Mouse (Mus musculus) adrenal gland, postnatal 14 days (tissue): ENCODE results near the gene Hells. TPM values are rescaled to one million over a fixed set of nuclear protein-coding genes. Genes with fewer than 3 reads are reported as not detected.

ENCODE experiments used
- DNase-seq: peaks from one replicate; pipeline ENCODE4 v3.0.0; 2021; ENCODE audit warnings: mixed read lengths
- long read RNA-seq, 2 experiments: library from polyadenylated mRNA; stranded (forward); transcript quantifications; one replicate each; pipeline ENCODE4 v2.0.0; 2021
- total RNA-seq: library from RNA; stranded (reverse); gene quantifications from 2 replicates; pipeline ENCODE4 v1.2.3, GENCODE M21; 2021

Hells gene
- 11.0 and 17.4 TPM in 2 replicates for total RNA-seq
- long read RNA-seq, experiment 1, full-length matches to known transcripts = 7 of 8 reads
- long read RNA-seq, experiment 1, partial matches to known transcripts = 0 of 8 reads
- long read RNA-seq, experiment 1, other reads (novel, unspliced or antisense) = 1 of 8 reads
- long read RNA-seq, experiment 2, full-length matches to known transcripts = 2 of 3 reads
- long read RNA-seq, experiment 2, partial matches to known transcripts = 1 of 3 reads
- long read RNA-seq, experiment 2, other reads (novel, unspliced or antisense) = 0 of 3 reads

DNA sequence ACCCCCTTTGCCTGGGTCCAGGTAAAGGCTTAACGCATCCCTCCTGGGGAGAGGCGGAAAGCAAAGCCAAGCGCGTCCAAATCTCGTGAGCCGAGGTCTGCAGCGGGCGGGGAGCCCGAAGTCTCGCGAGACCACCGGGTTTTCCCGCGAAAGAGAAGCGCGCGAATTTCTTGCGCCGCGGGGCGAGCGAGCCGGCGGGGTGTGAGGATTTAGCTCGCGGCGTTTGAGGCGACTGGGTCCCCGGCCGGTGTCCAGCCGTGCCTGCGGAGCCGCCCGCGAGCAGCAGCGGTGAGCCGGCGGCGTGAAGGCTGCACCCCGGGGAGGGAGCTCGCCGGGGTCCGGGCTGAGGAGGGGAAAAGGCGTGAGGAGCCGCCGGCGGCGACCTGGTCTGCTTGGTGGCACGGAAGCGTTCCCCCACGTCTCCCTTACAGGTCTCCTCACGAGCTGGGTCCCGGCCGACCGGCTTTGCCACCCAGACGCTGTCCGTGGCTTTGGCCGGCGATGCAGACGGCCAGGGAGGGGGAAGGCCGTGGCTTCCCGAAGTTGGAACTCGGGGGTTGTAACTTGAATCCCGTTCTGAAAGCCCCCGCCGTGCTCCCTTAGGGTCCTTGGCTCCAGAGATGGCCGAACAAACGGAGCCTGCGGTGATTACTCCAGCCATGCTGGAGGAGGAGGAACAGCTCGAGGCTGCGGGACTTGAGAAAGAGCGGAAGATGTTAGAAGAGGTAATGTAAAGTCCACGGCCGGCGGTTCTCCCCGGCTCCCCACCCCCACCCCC, at the start of gene Hells:
Hells (plus strand) TSS at position 128 of the 778 bp plus-strand sequence.
- peak; percentile 94 for DNase-seq

DNA sequence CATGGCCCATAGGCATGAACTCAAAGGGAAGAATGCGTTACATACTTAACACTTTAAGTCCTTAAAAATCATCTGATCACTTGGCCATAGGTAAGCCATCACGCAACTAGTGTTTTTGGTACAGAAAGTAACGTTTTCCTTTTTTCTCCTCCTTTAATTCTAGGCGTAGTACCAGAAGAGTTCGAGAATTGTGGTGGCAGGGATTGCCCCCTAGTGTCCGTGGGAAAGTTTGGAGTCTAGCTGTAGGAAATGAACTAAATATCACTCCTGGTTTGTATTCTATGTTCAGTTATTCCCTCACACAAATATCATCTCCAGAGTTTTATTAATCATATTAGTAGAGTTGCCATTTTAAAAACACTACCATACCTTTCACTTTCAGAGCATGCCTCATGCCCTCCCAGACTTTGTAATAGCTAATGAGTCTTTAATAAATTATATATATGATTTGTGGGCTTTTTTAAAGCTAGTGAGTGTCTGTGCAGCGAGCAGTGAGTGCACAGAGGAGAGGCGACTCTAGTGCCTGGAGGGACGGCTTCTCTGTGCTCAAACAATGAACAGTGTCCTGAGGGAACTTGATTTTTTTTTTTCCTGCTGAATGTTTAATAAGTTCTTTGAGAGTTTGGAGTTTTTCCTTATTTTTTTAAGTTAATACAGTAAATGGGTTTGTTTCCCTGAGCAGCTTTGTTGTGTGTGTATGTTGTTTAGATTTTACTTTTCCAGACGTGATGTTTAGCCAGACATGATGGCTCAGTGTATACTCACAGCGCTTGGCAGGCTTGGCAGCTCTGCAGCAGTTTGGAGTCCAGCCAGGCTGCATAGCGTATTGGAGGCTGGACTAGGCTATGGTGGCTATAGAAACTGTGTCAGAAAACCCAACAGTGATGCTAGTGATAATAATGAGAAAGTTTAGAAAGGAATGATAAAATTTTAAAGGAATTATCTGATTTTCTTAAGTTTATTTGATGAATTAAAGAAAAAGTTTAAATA, 29.3 kb upstream of the Hells start:
- DNase-seq = no peak

DNA sequence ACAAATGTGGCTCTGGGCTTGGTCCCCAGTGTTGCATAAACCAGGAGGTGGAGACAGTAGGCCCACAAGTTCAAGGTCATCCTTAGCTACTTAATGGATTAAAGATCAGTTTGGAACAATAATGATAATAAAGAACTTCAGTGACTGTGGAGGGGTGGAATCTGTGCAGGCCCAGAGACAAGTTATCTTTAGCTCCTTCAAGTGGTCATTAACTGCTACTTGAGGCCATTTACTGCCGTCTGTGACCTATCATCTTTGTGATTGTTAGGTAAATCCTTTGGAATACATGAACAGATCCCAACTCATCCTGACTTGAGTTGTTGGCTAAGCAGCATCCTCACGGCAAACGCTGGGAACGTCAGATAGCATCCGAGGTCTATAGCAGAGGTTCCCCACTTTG, 28.2 kb upstream of the Hells start:
- no peak for DNase-seq

DNA sequence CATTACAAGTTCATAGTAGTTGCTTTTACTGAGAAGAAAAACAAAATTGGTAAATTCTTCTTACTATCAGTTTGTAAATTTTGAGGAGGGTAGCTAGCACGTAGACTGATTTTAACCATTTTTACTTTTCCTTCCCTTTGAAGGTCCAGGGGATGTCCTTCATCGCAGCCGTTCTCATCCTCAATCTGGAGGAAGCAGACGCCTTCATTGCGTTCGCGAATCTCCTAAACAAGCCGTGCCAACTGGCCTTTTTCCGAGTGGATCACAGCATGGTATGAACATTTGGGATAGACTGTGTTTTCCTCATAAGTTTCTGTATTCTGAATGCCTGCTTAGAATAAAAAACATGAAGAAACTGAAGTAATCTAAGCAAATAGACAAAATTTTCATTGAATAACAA, 16.9 kb upstream of the Hells start:
- no peak for DNase-seq

DNA sequence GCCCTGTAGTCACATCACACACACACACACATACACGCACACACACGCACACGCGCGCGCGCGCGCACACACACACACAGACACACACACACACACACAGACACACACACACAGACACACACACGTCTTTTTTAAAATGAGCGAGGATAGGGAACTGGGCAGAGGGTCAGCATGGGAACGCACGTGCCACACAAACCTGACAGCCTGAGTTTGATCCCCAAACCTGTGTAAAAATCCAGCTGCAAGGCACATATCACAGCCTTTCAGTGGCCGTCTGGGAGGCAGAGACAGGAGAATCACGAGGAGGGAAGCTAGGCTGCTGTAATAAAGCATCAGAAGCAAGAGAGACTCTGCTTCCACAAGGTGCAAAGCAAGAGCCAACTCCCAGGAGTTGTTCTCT, 15.8 kb upstream of the Hells start:
- no peak for DNase-seq

DNA sequence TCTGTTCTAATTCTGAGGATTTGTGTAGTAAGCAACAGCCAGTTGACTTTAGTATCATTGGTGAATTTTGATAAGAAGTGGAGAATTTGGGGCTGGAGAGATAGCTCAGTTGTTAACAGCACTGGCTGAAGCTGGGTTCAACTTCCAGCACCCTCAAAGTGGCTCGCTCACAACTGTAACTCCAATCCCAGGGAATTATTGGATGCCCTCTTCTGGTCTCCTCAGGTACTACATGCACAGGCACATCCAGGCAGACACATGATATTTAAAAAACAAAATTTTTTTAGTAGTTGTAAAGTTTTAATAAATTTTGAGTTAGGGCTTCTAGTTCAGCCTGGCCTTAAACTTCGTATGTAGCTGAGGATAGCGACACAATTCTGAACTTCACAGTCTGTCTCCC, 15.0 kb upstream of the Hells start:
- peak; percentile 58 for DNase-seq

DNA sequence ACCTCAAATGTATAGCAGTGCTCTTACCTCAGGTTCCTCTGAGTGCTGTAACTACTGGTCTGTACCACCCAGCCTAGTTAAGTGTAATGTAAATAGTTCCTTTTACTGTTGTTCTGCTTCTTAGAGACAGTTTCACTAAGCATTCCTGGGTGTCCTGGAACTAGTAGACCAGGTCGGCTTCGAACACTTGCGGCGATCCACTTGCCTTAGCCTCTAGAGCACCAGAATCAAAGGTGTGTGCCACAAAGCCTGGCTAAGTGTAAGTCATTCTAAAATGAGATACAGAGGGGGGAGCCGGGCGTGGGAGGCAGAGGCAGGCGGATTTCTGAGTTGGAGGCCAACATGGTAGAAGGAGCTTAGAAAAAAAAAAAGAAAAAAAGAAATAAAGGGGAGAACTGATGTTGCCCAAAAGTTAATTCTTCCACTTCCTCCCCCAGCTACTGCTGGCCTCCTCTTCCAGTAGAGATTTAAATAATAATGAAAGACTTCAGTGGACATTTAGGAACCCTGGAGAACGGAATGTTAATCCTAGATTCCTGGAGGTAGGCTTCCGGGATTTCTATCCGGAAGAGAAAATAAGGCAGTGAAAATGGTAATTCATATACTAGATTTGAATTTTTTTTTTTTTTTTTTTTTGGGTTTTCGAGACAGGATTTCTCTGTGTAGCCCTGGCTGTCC, 2.1 kb upstream of the Hells start:
- no peak for DNase-seq

DNA sequence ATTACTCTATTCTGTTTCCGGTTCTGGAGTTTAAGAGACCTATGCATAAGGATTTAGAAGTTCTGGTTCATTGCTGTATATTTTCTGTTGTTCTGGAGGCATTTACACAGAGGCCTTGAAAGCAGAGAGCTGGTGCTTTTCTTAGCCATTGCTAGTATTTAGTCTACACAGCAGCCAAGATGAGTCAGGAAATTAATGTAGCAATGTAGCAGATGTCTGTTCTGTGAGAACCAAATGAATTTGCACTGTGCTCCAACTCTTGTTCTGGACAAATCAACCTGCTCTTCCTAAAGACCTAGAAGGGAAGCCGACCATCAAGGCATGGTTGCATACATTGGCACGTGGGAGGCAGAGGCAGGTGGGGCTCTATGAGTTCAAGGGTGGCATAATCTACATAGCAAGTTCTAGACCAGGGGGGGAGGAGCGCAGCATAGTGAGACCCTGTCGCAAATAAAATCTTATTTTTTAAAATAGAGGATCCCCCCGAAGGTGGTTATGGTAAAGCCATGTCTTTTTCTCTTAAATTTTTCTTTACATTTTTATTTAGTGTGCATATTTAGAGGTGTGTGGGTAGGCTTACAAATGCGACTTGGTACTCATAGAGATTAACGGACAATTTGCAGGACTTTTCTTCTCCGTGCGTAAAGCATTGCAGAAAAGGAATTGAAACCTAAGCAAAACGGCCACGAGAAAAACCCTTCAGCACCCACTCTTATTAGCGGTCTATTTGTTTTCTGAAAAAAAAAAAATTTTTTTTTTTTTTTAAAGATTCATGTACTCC, 1.1 kb upstream of the Hells start:
- no peak for DNase-seq

DNA sequence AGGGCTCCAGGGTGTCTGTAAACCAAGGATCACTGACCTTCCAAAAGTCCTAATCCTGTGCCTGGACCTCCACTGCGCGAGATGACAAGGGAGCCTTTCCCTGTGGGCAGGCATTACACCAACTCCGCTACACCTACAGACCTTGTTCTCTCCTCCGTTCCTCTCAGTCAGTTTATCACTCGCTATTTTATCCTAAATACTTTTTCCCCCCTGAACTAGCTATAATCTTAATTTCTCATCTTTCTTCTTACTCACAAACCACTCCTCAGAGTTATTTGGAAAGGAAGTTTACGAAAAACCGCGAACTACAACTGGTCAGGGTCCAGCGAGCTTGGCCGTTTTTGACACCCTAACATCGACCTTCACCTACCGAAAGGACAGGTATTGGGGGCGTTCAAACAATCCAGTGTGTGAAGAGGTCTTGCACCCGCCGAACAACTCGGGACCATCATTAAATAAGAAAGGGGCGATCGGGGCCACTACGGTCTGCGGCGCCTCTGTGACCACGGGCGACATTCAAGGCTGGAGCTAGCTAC, 395 bp upstream of the Hells start:
- peak; percentile 18 for DNase-seq

DNA sequence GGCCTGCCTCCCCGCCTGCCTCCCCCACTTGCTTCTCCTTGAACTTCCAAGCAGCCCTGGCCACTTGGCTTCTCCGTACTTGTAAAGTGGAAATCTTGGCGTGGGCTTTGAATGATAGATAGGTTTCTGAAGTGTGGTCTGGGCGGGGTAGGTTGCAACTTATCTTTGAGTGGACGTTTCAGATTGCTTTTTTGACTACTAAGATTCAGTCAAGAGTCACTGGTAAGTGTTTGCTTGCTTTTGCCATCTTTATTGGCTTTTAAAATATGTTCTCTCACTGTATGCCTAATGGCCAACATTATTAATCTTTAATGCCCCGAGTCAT, 813 bp downstream of the Hells start:
- no peak for DNase-seq

DNA sequence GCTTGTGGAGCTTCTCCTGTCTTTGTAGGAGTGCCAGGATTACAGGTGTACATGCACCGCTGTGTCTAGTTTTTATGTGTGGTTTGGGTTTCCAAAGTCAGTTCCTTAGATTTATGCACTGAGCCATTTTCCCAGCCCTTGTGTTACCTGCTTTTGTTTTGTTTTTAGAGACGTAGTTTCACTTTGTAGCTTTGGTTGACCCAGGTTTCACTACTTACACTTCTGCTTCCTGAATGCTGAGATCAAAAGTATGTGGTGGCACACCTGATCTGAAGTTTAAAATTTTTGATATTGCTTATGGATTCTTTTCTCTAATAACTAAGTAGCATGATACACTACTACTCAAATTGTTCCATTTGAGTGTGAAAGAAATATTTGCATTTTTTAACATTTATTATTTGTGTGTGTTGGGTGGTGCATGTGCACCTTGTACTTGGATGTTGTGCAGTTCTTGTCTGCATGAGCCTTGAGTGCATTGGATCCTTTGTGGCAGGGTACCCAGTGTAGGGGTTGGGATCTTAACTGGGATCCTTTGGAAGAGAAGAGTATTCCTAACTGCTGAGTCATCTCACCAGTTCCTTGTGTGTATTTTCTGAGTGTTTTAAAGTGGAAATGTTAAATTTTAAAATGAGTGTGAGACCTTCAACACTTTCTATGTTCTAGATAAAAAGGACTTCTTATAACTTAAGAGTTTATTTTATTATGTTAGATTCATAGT, 14.0 kb downstream of the Hells start:
- no peak for DNase-seq

DNA sequence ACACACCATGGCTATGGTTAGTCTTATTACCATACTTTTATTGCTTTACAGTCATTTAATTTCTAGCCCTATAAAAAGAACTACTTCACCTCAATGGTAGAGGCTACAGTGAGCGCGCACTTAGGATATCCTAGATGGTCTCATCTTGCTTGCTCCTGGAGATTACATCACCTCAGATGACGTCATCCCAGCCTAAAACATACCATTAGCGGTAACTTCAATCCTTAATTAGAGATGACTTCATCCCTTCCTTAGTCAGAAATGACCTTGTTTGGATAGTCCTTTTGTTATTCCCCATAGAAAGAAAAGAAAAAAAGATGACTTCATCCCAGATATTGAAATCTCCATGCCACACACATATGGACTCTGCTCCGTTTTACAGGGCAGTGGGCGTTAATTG, 40.0 kb downstream of the Hells start:
- no peak for DNase-seq

DNA sequence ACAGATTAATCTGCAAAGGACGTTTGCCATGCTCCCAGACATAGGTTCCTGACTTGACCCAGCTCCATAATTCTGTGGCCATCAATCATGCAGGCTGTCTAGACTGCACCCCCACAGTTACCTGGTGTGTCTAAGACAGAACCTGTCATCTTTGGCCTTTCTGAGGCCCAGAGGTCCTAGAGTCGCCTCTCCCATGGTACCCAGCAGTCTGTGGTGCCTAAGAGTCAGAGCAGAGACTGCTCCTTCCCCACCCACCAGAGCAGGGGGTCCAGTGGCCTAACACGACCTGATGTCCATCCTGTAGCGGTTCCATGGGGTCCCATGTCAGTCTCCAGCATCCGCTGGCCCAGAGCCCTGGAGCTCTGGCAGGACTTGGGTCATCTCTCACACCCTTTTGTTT, 41.9 kb downstream of the Hells start:
- DNase-seq = no peak

DNA sequence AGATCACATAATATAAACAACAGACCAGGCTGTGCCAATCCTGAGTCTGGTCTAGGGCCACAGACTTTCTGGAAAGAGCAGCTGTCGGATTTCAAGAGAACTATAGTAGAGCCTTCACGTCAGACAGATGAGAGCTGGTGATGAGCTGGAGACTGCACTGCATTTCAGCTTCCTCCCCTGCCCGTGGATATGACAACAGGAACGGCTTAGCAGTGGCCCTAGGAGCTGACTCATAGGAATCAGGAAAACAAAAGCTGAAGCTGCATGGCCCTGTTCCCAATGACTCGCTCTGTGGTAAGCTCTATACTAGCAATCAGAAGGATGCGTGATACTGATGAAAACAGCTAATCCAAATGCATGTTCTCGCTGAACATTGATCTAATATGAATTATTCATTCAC, 43.0 kb downstream of the Hells start:
- DNase-seq = peak; percentile 53

DNA sequence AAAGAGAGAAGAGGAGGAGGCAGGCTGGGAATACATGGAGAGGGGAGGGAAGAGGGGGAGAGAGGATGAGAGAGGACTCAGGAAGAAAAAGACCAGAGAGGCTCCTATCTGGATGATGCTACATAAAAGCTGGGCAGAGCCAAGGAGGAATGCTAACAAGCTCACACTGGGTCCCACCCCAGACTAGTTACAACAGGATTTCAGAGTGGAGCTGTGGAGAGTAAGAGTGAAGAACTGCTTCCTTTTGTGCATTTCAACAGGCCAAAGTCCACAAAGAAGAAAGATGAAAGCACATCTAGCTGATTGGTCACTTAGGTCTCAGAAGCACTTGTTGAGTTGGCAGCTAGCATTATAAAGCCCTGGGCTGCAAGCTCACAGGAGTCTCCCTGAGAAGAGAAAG, 45.6 kb downstream of the Hells start:
- no peak for DNase-seq

DNA sequence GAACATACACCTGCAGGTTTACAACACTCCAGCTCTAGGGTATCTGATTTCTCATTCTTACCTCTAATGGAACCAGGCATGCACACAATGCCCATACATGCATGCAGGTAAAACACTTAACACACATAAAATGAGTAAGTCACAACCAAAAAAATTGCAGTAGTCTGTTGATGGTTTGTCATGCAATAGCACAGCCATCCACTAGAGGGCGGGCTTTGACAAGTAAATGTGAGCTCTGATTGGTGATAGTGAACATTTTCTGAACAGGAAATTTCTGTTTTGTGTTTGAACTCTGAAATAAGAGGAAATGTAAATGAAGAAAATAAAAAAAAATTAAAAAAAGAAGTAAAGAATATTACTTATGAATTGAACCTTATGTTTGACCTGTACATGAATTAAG, 51.3 kb downstream of the Hells start:
- peak; percentile 75 for DNase-seq

DNA sequence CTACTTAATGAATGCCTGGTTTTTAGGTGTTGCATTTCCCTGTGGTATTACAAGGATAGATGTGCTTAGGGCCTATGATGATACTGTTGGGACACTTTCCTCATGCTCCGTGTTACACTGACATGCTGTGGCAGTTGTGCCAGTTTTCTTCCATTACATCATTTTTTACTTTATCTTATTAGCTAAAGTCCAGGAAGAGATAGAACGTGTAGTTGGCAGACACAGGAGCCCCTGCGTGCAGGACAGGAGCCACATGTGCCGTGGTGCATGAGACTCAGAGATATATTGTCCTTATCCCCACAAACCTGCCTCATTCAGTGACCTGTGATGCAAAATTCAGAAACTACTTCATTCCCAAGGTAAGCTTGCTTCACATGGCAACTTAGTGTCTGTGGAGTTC, 67.5 kb downstream of the Hells start:
- DNase-seq = no peak

DNA sequence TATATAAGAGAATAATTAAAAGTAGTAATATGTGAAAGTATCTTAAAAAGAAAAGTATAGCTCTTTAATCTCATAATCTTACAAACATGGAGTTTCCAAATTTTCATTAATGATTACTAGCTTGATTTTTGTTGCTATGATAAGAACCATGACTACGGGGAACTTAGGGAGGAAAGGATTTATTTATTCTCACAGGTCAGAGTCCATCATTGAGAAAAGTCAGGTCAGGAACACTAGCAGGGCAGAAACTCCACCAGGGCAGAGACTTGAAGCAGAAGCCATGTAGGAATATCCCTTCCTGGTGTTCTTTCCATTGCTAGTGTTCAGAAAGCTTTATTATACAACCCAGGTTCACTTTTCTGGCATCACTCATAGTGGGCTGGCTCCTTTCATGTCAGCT, 68.0 kb downstream of the Hells start:
- DNase-seq = no peak

DNA sequence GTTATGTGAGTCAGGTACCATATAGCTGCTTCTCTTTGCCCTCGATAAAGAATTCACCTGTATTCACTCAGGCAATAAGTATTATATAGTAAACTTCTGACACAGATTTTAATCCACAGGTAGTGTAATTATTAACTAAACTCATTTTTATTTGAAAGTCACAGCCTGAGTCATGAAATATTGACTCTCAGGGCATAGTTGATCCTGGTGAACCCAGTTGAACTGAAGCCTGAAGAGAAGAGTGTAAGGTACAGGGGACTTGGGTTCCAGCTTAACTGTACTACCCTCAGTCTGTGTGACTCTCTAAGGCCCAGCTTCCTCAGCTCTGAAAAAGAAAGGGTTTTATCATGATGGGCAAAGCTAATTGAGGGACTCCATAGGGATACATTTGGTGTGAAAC, 74.4 kb downstream of the Hells start:
- no peak for DNase-seq

DNA sequence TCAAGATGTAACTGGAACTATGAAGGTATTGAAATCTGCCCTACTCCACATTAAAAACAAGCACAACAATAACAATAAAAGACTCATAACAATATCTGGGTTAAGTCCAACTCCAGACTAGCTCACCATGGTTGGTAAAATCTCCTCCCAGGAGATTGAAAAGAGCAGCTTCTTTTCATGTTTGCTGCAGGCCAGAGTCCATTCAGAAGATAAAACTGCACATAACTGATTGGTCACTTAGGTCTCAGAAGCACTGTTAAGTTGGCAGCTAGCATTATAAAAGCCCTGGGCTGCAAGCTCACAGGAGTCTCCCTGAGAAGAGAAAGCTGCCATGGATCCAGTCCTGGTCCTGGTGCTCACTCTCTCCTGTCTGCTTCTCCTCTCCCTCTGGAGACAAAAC, 76.0 kb downstream of the Hells start, which contains the start of gene Cyp2c55:
Cyp2c55 (plus strand) TSS at position 305 of the 400 bp plus-strand sequence.
- no peak for DNase-seq
